Mouse (Mus musculus) mesoderm, embryonic 11.5 days (tissue): Measurements from ENCODE around the gene Trp53i13.

Experiments used
- DNase-seq: peaks from one replicate; pipeline ENCODE4 v3.0.0-alpha.2; 2012; ENCODE audit warnings: low read depth, low spot score

Trp53i13 gene

GRCm38 (mm10) chr11:77492311-77492871 lies 23.4 kb downstream of the Trp53i13 start:
- no peak for DNase-seq

- peak; percentile 83 for DNase-seq
Measured at GRCm38 (mm10) chr11:77491502-77492291, 24.1 kb downstream of the Trp53i13 start.

GRCm38 (mm10) chr11:77491123-77491501 lies 24.7 kb downstream of the Trp53i13 start:
- peak; percentile 97 for DNase-seq

- DNase-seq: no peak
Measured at GRCm38 (mm10) chr11:77490451-77490850, 25.3 kb downstream of the Trp53i13 start.

- peak; percentile 79 for DNase-seq
Measured at GRCm38 (mm10) chr11:77489591-77490235, 26.1 kb downstream of the Trp53i13 start, which contains the start of gene Ankrd13b. Ankrd13b (minus strand) TSS chr11:77489678.

GRCm38 (mm10) chr11:77488771-77489581 lies 26.8 kb downstream of the Trp53i13 start:
- DNase-seq: peak; percentile 39

GRCm38 (mm10) chr11:77486798-77487197 lies 29.0 kb downstream of the Trp53i13 start:
- DNase-seq: no peak

GRCm38 (mm10) chr11:77485229-77485628 lies 30.6 kb downstream of the Trp53i13 start:
- no peak for DNase-seq

- no peak for DNase-seq
Measured at GRCm38 (mm10) chr11:77483510-77484255, 32.1 kb downstream of the Trp53i13 start.

GRCm38 (mm10) chr11:77483043-77483442 lies 32.7 kb downstream of the Trp53i13 start:
- DNase-seq: no peak

GRCm38 (mm10) chr11:77476895-77477294 lies 38.9 kb downstream of the Trp53i13 start:
- no peak for DNase-seq

- no peak for DNase-seq
Measured at GRCm38 (mm10) chr11:77476216-77476615, 39.6 kb downstream of the Trp53i13 start.

GRCm38 (mm10) chr11:77472775-77473174 lies 43.0 kb downstream of the Trp53i13 start:
- no peak for DNase-seq

GRCm38 (mm10) chr11:77471407-77471806 lies 44.4 kb downstream of the Trp53i13 start:
- no peak for DNase-seq

GRCm38 (mm10) chr11:77468397-77468796 lies 47.4 kb downstream of the Trp53i13 start:
- no peak for DNase-seq

- peak; percentile 72 for DNase-seq
Measured at GRCm38 (mm10) chr11:77467784-77468183, 48.0 kb downstream of the Trp53i13 start.

GRCm38 (mm10) chr11:77467157-77467556 lies 48.6 kb downstream of the Trp53i13 start:
- DNase-seq: peak; percentile 63

GRCm38 (mm10) chr11:77466544-77466943 lies 49.2 kb downstream of the Trp53i13 start:
- DNase-seq: no peak

GRCm38 (mm10) chr11:77465111-77465510 lies 50.7 kb downstream of the Trp53i13 start:
- no peak for DNase-seq

GRCm38 (mm10) chr11:77464684-77465083 lies 51.1 kb downstream of the Trp53i13 start:
- DNase-seq: no peak

GRCm38 (mm10) chr11:77463786-77464185 lies 52.0 kb downstream of the Trp53i13 start:
- DNase-seq: no peak
